Mouse (Mus musculus): Measurements from ENCODE around the gene Snx10.

GRCm38 (mm10) chr6:51510094-51510493 is 13.6 kb upstream of the Snx10 start:
- no peak for TF ChIP-seq EP300 (optimal IDR thresholded peaks at IDR 0.05)
- TF ChIP-seq CTCF (IDR thresholded peaks at IDR 0.05; ENCODE audit: low read depth), result peak; percentile 75
